Mouse (Mus musculus) stomach, embryonic 15.5 days (tissue): ENCODE measurements at regions not wholly inside any gene's neighbourhood (a gene's known extent, or its start where the extent isn't known, plus 50 kb on each side); places are given as distances from the start of the nearest gene placed in this dataset.

Experiments
- ATAC-seq: fragments of 200-750 bp; cut with Nextera tagmentation; 2 replicates; pipeline ENCODE4 v1.8.0; 2017; ENCODE audit warnings: low read depth, moderate number of reproducible peaks, moderate TSS enrichment; ENCODE audit not compliant: insufficient read depth, low FRiP score
- H3K27ac ChIP-seq: fragments of 300-500 bp; sonication (generic); 2 replicates; pipeline ENCODE4 v1.5.1; 2015; ENCODE audit warnings: mild to moderate bottlenecking, inconsistent platforms
- H3K27me3 ChIP-seq: fragments of 300-500 bp; sonication (generic); replicated peaks from 2 replicates; pipeline ENCODE4 v1.6.1; 2015; ENCODE audit warnings: inconsistent platforms
- H3K36me3 ChIP-seq: fragments of 300-500 bp; sonication (generic); 2 replicates; pipeline ENCODE4 v1.6.1; 2015; ENCODE audit warnings: inconsistent platforms
- H3K4me1 ChIP-seq: fragments of 300-500 bp; sonication (generic); 2 replicates; pipeline ENCODE4 v1.6.1; 2015; ENCODE audit warnings: inconsistent platforms
- H3K4me2 ChIP-seq: fragments of 300-500 bp; sonication (generic); 2 replicates; pipeline ENCODE4 v1.6.1; 2015; ENCODE audit warnings: mild to moderate bottlenecking, inconsistent platforms
- H3K4me3 ChIP-seq: fragments of 300-500 bp; sonication (generic); replicated peaks from 2 replicates; pipeline ENCODE4 v1.5.1; 2015; ENCODE audit warnings: inconsistent platforms
- H3K9ac ChIP-seq: fragments of 300-500 bp; sonication (generic); 2 replicates; pipeline ENCODE4 v1.6.1; 2015; ENCODE audit warnings: inconsistent platforms
- H3K9me3 ChIP-seq: fragments of 300-500 bp; sonication (generic); 2 replicates; pipeline ENCODE4 v1.6.1; 2016; ENCODE audit warnings: inconsistent platforms
- WGBS: fragments of 180-500 bp; shearing (Covaris S2); methylation state at CpG from one replicate; pipeline ENCODE4 v1.1.7; 2015; 5-methylcytosine and 5-hydroxymethylcytosine counted together

DNA sequence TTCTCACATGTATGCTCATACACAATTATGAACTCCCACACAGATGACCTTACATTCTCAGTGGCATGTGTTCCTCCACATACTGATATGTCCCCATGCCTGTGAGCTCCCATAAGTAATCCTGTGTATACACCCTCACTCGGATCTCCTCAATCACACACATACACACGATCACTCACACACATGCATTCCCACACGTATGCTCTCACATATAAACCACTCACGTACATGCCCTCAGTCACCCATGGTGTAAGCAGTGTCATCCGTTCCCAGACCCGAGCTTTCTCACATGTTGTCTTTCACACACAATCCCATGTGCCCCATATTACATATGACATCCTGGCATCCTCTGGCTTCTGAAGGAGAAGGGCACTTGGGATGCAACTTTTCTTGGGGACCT, 93.4 kb upstream of the Epb41l3 start:
- no peak overlapping the region for H3K4me3 ChIP-seq
- no peaks in the 10 kb centered on the region for H3K36me3 ChIP-seq
- H3K4me2 ChIP-seq: no peak overlapping the region
- H3K4me1 ChIP-seq: no peaks in the 10 kb centered on the region
- H3K27me3 ChIP-seq: no peaks in the 10 kb centered on the region
- no peak for ATAC-seq
- H3K27ac ChIP-seq: no peak overlapping the region
- no peaks in the 10 kb centered on the region for H3K9me3 ChIP-seq
- no peak overlapping the region for H3K9ac ChIP-seq
- 89% methylated on average over 6 of the region's 6 CpGs for WGBS

DNA sequence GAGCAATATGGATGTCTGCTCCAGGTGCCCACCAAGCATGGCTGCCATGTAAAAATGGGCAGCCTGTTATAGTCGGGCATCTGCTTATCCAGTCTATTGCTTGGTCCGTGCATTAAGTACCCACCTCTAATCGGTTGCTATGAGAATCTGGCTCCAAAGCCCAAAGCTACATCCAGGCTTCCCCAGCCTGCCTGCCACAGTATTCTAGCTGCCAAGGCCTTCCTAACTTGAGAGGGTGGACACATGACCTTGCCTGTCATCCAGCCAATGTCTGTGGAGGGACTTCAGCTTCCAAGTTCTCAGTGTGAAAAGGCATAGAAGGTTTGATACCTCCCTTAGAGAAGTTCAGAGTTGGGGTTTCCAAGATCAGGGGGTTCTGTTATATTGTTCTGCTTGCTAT, 75.6 kb upstream of the Epb41l3 start:
- Histone ChIP-seq H3K4me2 (no peak overlapping the region), H3K27ac (no peak overlapping the region), H3K36me3 (no peaks in the 10 kb centered on the region), H3K9ac (no peak overlapping the region), H3K9me3 (no peaks in the 10 kb centered on the region), H3K27me3 (no peaks in the 10 kb centered on the region), H3K4me3 (no peak overlapping the region), H3K4me1 (no peaks in the 10 kb centered on the region)
- 91% methylated on average over 3 of the region's 3 CpGs for WGBS
- ATAC-seq: no peak

DNA sequence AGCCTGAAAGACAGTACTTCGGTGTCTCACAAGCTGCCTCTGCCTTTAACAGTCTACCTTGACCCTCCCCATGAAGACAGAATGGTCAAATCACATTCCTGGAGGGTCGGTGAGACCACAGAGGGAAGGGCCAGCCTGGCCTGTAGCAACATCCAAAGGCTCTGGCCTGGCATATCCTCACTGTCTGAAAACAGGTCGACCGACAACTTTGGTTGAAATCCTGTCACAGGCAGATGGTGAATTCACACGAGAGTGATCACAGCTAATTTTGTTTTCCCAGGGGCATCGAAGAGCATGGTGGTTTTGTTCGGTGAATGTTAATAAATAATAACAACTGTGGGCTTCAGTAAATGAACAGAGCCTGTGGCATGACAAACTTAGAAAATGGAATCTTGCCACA, 71.4 kb upstream of the Epb41l3 start:
- no peak overlapping the region for H3K9ac ChIP-seq
- no peaks in the 10 kb centered on the region for H3K27me3 ChIP-seq
- ATAC-seq: no peak
- H3K9me3 ChIP-seq: no peaks in the 10 kb centered on the region
- H3K27ac ChIP-seq: no peak overlapping the region
- no peaks in the 10 kb centered on the region for H3K36me3 ChIP-seq
- WGBS: 67% methylated on average over 7 of the region's 7 CpGs
- no peaks in the 10 kb centered on the region for H3K4me1 ChIP-seq
- no peak overlapping the region for H3K4me2 ChIP-seq
- H3K4me3 ChIP-seq: no peak overlapping the region

DNA sequence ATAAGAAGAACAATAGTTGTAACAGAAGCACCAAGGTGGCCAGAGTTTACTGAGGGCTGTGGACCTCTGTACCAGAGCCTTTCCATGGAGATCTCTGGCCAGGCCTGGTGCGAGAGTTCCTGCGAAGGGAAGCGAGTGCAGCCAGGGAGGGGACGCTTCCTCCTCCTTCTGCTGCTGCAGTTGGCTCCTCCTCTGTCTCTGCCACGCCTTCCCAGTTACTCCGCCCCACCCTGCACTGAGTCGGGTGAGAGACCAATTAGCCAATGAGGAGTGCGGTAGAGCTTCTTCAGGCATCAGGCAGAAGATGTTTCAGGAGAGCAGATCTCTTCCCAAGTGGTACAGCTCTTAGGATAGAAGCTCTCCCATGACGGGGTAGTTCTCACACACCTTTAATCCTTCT, 69.2 kb upstream of the Epb41l3 start:
- Histone ChIP-seq H3K9ac (no peak overlapping the region), H3K4me1 (no peaks in the 10 kb centered on the region), H3K27me3 (no peaks in the 10 kb centered on the region), H3K36me3 (no peaks in the 10 kb centered on the region), H3K4me2 (no peak overlapping the region), H3K9me3 (no peaks in the 10 kb centered on the region), H3K27ac (no peak overlapping the region), H3K4me3 (no peak overlapping the region)
- ATAC-seq: peak; percentile 58; the same call in 1 of the 2 replicates
- 25% methylated on average over 9 of the region's 9 CpGs for WGBS
